Mouse (Mus musculus): ENCODE results near the gene Phkb.

Phkb gene

GRCm38 (mm10) chr8:85944820-85945219, 104.1 kb downstream of the Phkb start:
- no peak for DNase-seq (ENCODE audit: low read depth)

GRCm38 (mm10) chr8:85958391-85958790, 117.6 kb downstream of the Phkb start:
- DNase-seq (ENCODE audit: low read depth), result peak; percentile 55

GRCm38 (mm10) chr8:85959880-85960279, 119.1 kb downstream of the Phkb start:
- no peak for DNase-seq (ENCODE audit: low read depth)

GRCm38 (mm10) chr8:85977588-85978077, 136.9 kb downstream of the Phkb start:
- DNase-seq (ENCODE audit: low read depth), result no peak

- no peak for DNase-seq (ENCODE audit: low read depth)
Measured at GRCm38 (mm10) chr8:85992911-85993310, 152.2 kb downstream of the Phkb start.

- no peak for DNase-seq (ENCODE audit: low read depth)
Measured at GRCm38 (mm10) chr8:85993661-85994060, 152.9 kb downstream of the Phkb start.

GRCm38 (mm10) chr8:85995971-85996370, 155.2 kb downstream of the Phkb start:
- DNase-seq (ENCODE audit: low read depth), result no peak

GRCm38 (mm10) chr8:86006485-86006884, 165.7 kb downstream of the Phkb start:
- DNase-seq (ENCODE audit: low read depth), result peak; percentile 3

GRCm38 (mm10) chr8:86016806-86017205, 176.0 kb downstream of the Phkb start:
- peak; percentile 44 for DNase-seq (ENCODE audit: low read depth)

- DNase-seq (ENCODE audit: low read depth), result no peak
Measured at GRCm38 (mm10) chr8:86028646-86029312, 188.0 kb downstream of the Phkb start.

GRCm38 (mm10) chr8:86029451-86029850, 188.7 kb downstream of the Phkb start:
- DNase-seq (ENCODE audit: low read depth), result no peak

GRCm38 (mm10) chr8:86034662-86035365, 194.1 kb downstream of the Phkb start:
- DNase-seq (ENCODE audit: low read depth), result no peak

GRCm38 (mm10) chr8:86035371-86035770, 194.6 kb downstream of the Phkb start:
- no peak for DNase-seq (ENCODE audit: low read depth)

- no peak for DNase-seq (ENCODE audit: low read depth)
Measured at GRCm38 (mm10) chr8:86038462-86038861, 197.7 kb downstream of the Phkb start.

GRCm38 (mm10) chr8:86042049-86042448, 201.3 kb downstream of the Phkb start:
- no peak for DNase-seq (ENCODE audit: low read depth)

GRCm38 (mm10) chr8:86050882-86051281, 210.1 kb downstream of the Phkb start:
- no peak for DNase-seq (ENCODE audit: low read depth)

GRCm38 (mm10) chr8:86052003-86052402, 211.2 kb downstream of the Phkb start:
- DNase-seq (ENCODE audit: low read depth), result no peak

- DNase-seq (ENCODE audit: low read depth), result no peak
Measured at GRCm38 (mm10) chr8:86058618-86059017, 217.9 kb downstream of the Phkb start.

GRCm38 (mm10) chr8:86059130-86059529, 218.4 kb downstream of the Phkb start:
- no peak for DNase-seq (ENCODE audit: low read depth)

- DNase-seq (ENCODE audit: low read depth), result no peak
Measured at GRCm38 (mm10) chr8:86063411-86063810, 222.7 kb downstream of the Phkb start.

GRCm38 (mm10) chr8:86079433-86079832, 238.7 kb downstream of the Phkb start:
- no peak for DNase-seq (ENCODE audit: low read depth)

- no peak for DNase-seq (ENCODE audit: low read depth)
Measured at GRCm38 (mm10) chr8:86083346-86083745, 242.6 kb downstream of the Phkb start.

GRCm38 (mm10) chr8:86086791-86087190, 246.0 kb downstream of the Phkb start:
- no peak for DNase-seq (ENCODE audit: low read depth)

GRCm38 (mm10) chr8:86087468-86087867, 246.7 kb downstream of the Phkb start:
- no peak for DNase-seq (ENCODE audit: low read depth)

Measured in NIH3T3 (cell line).